Mouse (Mus musculus) stomach, postnatal 0 days (tissue): ENCODE results near the gene Rsrc1. TPM values are rescaled to one million over a fixed set of nuclear protein-coding genes. Genes with fewer than 3 reads are reported as not detected.

ENCODE experiments used
- ATAC-seq: fragments of 200-750 bp; cut with Nextera tagmentation; 2 replicates; pipeline ENCODE4 v1.8.0; 2017; ENCODE audit not compliant: low FRiP score, low TSS enrichment
- DNase-seq: peaks from one replicate; pipeline ENCODE4 v3.0.0-alpha.2; 2016; ENCODE audit warnings: low spot score
- H3K27ac ChIP-seq: fragments of 300-500 bp; sonication (generic); replicated peaks from 2 replicates; pipeline ENCODE4 v1.5.1; 2014; ENCODE audit warnings: mild to moderate bottlenecking, control low read depth
- H3K27me3 ChIP-seq: fragments of 300-500 bp; sonication (generic); 2 replicates; pipeline ENCODE4 v1.6.1; 2014; ENCODE audit warnings: low read length; ENCODE audit not compliant: control insufficient read depth, insufficient read depth
- H3K36me3 ChIP-seq: fragments of 300-500 bp; sonication (generic); 2 replicates; pipeline ENCODE4 v1.6.1; 2014; ENCODE audit warnings: low read length, mixed read lengths; ENCODE audit not compliant: control insufficient read depth, insufficient read depth
- H3K4me1 ChIP-seq: fragments of 300-500 bp; sonication (generic); replicated peaks from 2 replicates; pipeline ENCODE4 v1.6.1; 2014; ENCODE audit warnings: antibody characterized with exemption; ENCODE audit not compliant: control insufficient read depth, insufficient read depth
- H3K4me2 ChIP-seq: fragments of 300-500 bp; sonication (generic); replicated peaks from 2 replicates; pipeline ENCODE4 v1.6.1; 2014; ENCODE audit warnings: low read depth, mild to moderate bottlenecking, control low read depth, moderate library complexity
- H3K4me3 ChIP-seq: fragments of 300-500 bp; sonication (generic); 2 replicates; pipeline ENCODE4 v1.5.1; 2014; ENCODE audit warnings: low read depth, low read length, control low read depth
- H3K9ac ChIP-seq: fragments of 300-500 bp; sonication (generic); 2 replicates; pipeline ENCODE4 v1.6.1; 2014; ENCODE audit warnings: mild to moderate bottlenecking, low read length, control low read depth, mixed read lengths
- H3K9me3 ChIP-seq: fragments of 300-500 bp; sonication (generic); 2 replicates; pipeline ENCODE4 v1.6.1; 2016; ENCODE audit warnings: low read length; ENCODE audit not compliant: control insufficient read depth
- CTCF ChIP-seq: IDR thresholded peaks from 2 replicates; pipeline ENCODE4 v1.5.1; 2016; ENCODE audit warnings: antibody characterized with exemption, low read depth, mild to moderate bottlenecking, moderate library complexity
- EP300 ChIP-seq: optimal IDR thresholded peaks from 2 replicates; pipeline ENCODE3; 2016; ENCODE audit warnings: antibody characterized with exemption
- WGBS: fragments of 180-500 bp; shearing (Covaris S2); extraction: QIAGEN DNeasy Blood & Tissue Kit; methylation state at CpG from one replicate; pipeline ENCODE4 v1.1.7; 2014; 5-methylcytosine and 5-hydroxymethylcytosine counted together
- polyA plus RNA-seq: library from polyadenylated mRNA; unstranded; fragments of >200 nt; fragmentation: Nextera tagmentation; extraction: Ambion mirVana; gene quantifications from 2 replicates; pipeline ENCODE4 v1.2.1, GENCODE M21; 2015

The Rsrc1 gene
- polyA plus RNA-seq, 1 experiment from 2014 or later, result 15.1 TPM

DNA sequence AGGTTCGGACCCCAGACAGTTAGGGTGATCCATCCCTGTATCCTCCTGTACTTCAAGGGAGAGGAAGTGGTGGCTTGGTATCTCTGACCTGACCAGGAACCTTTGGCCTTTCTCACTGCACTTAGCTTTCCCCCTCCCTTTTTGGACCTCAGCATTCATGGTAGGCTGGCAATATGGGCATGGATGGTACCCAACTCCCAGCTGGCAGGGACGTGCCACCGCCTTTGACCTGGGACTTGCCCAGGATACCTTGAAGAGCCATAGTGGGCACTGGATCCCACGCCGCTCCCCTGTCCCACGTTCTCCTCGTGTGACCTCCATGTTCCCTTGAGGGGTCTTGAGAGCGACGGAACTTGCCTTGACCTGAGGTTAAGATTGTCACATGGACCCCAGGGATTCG lies 10.9 kb upstream of the Rsrc1 start:
- Histone ChIP-seq H3K9me3 (no peaks in the 10 kb centered on the region), H3K4me2 (no peak overlapping the region), H3K9ac (no peak overlapping the region), H3K4me3 (no peak overlapping the region), H3K27me3 (peaks cover 28% of the 10 kb centered on the region), H3K4me1 (peaks cover 4% of the 10 kb centered on the region; the same call in 1 of the 2 replicates), H3K36me3 (no peaks in the 10 kb centered on the region), H3K27ac (no peak overlapping the region)
- 5% methylated on average over 10 of the region's 10 CpGs for WGBS
- DNase-seq (no peak), ATAC-seq (0 out of 2 replicates have a peak, but pooled peaks have one; percentile 33)
- TF ChIP-seq CTCF (no peak), EP300 (no peak)

DNA sequence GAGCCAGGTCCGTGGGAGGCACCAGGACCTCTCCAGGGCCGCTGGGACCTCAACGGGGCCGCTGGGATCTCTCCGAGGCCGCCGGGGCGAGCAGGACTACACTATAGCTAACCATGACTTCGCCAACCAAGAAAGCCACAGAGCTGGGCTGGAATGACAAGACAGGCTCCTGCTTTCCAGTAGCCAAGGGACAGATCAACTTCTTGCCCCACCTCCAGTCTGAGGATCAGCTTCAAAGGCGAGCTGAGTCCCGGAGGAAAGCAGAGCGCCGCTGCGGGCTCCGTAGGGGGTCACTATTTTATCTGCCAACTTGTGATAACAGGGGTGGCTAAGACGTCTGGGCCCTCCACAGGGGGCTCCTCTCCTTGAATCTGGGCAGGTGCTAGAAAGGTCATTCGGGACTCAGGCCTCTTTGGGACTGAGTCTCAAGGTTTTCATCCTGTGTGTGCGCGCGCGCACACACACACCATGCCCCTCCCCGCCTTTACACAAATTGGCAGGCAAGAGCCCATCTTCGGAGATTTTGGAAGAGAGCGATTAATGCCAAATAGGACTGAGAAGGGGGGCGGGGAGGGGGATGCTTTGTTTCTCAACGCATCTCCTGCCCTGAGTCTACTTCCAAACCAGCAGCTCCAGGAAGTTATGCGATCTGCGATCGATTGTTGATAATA lies 10.4 kb upstream of the Rsrc1 start:
- Histone ChIP-seq H3K4me1 (peaks cover 4% of the 10 kb centered on the region; the same call in 1 of the 2 replicates), H3K9me3 (no peaks in the 10 kb centered on the region), H3K36me3 (no peaks in the 10 kb centered on the region), H3K27ac (no peak overlapping the region), H3K4me2 (no peak overlapping the region), H3K9ac (no peak overlapping the region), H3K27me3 (peaks cover 28% of the 10 kb centered on the region), H3K4me3 (no peak overlapping the region)
- WGBS, result 3% methylated on average over 29 of the region's 29 CpGs
- TF ChIP-seq EP300, result no peak
- no peak for TF ChIP-seq CTCF
- ATAC-seq, result no peak; the same call in 1 of the 2 replicates
- DNase-seq, result no peak

DNA sequence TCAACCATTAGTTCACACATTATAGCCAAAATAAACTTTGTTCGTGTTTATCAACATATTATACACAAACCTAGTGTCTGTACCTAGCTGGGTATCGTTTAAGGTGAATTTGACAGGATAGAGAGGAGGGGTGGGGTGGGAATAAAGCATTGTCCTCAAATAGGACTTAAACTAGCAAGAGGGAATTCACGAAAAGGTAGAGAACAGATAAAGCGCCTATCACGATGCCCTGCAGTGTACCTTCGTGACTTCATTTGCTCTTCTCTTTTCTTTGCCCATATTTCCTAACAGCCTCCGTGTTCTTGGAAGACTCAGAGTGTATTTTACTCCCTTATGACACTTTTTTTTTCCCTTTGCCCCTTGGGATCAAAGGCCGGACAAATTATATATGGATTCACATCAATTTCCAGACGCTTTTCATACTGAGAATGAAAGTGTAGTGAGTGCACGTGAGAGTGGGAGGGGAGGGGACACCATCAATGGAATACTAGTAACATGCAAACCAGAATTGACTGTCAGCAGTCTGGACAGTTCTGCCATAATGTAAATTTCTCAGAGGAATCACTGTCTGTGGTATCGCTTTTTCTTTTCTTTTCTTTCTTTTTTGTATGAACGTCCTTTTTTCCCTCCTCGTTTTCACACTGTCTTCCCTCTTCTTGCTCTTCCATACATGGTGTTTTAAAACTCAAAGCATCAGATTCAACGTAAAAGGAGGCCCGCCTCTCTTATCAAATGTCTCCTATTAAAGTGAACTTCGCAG lies 8.8 kb upstream of the Rsrc1 start:
- DNase-seq (no peak), ATAC-seq (no peak)
- H3K27me3 ChIP-seq, result peaks cover 28% of the 10 kb centered on the region
- no peak for TF ChIP-seq EP300
- no peaks in the 10 kb centered on the region for H3K9me3 ChIP-seq
- H3K36me3 ChIP-seq, result no peaks in the 10 kb centered on the region
- no peak overlapping the region for H3K4me3 ChIP-seq
- peaks cover 4% of the 10 kb centered on the region; the same call in 1 of the 2 replicates for H3K4me1 ChIP-seq
- no peak overlapping the region for H3K27ac ChIP-seq
- 8% methylated on average over 16 of the region's 16 CpGs for WGBS
- no peak overlapping the region for H3K9ac ChIP-seq
- no peak overlapping the region for H3K4me2 ChIP-seq

DNA sequence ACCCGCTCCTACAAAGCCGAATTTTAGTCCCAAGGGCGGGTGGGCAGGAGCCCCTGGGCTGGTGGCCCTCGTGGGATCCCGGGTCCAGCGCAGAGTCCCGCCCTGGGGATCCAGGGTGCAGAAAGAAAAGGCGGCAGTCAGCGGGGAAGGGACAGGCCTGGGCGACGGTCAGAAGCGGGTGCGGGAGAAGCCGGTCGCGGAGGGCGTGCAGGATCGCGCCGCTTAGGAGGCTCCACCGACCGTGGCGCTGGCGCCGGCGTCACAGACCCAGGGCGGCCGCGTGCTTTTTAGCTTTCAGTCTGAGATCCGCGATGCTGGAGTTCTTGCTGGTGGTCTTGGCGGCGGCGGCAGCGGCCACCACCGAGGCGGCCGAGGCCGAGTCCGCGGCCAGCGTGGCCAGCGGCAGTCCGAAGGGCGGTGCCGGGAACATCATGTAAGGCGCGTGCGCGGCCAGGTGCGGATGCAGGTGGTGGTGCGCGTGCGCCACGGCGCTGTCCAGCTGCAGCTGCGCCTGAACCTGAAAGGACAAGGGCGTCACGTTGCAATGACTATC lies 7.7 kb upstream of the Rsrc1 start:
- ATAC-seq (peak; percentile 92), DNase-seq (peak; percentile 86)
- no peak overlapping the region for H3K9ac ChIP-seq
- H3K27ac ChIP-seq, result no peak overlapping the region
- no peaks in the 10 kb centered on the region for H3K9me3 ChIP-seq
- peaks cover 4% of the 10 kb centered on the region; the same call in 1 of the 2 replicates for H3K4me1 ChIP-seq
- TF ChIP-seq EP300 (no peak), CTCF (no peak)
- H3K4me2 ChIP-seq, result peak overlapping the region; percentile 62
- H3K36me3 ChIP-seq, result no peaks in the 10 kb centered on the region
- WGBS, result under 1% methylated on average over 59 of the region's 59 CpGs
- peaks cover 31% of the 10 kb centered on the region for H3K27me3 ChIP-seq
- peak overlapping the region; percentile 43 for H3K4me3 ChIP-seq

DNA sequence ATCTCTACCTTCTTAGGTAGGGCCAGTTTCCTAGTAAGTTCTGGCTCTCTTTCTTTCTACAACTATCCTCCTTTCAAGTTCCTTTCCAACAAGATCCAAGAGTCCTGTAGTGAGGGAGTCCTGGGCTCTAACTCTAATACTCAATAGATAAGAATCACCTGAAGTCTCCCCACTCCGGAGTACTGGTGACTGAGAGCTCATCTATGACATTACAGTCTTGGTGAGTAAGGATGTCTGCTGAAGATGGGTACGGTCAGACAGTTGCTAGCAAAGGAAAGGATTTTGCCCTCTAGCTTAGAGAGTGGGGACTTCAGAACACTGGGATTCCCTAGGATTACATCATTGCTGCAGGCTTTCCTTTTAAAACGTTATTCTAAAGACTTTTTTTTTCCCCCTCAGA lies 6.7 kb upstream of the Rsrc1 start:
- no peaks in the 10 kb centered on the region for H3K36me3 ChIP-seq
- ATAC-seq, result no peak
- H3K27me3 ChIP-seq, result peaks cover 40% of the 10 kb centered on the region
- no peak overlapping the region for H3K4me3 ChIP-seq
- TF ChIP-seq CTCF (no peak), EP300 (no peak)
- no peak overlapping the region for H3K27ac ChIP-seq
- H3K9ac ChIP-seq, result no peak overlapping the region
- H3K9me3 ChIP-seq, result no peaks in the 10 kb centered on the region
- peaks cover 4% of the 10 kb centered on the region; the same call in 1 of the 2 replicates for H3K4me1 ChIP-seq
- 21% methylated on average over 3 of the region's 3 CpGs for WGBS
- DNase-seq, result no peak
- no peak overlapping the region for H3K4me2 ChIP-seq
